Mouse (Mus musculus) left cerebral cortex, adult 18-20 months (tissue): Measurements from ENCODE around the gene Cgref1. TPM values are rescaled to one million over a fixed set of nuclear protein-coding genes. Genes with fewer than 3 reads are reported as not detected.

ENCODE experiments used
- DNase-seq, 2 experiments: peaks; one replicate each; pipeline ENCODE4 v3.0.0; 2021 to 2022; ENCODE audit warnings: low spot score in 2 of 2, mixed read lengths in 1 of 2
- total RNA-seq, 2 experiments: library from RNA; stranded (reverse); gene quantifications; 2 replicates each; pipeline ENCODE4 v1.2.3; 2021

Cgref1 gene
- total RNA-seq, 2 experiments from 2014 or later, result 26.1 to 28.6 TPM

GRCm38 (mm10) chr5:30918691-30919090, 26.7 kb downstream of the Cgref1 start:
- DNase-seq, result no peak

- no peak for DNase-seq
These were observed 27.3 kb downstream of the Cgref1 start for GRCm38 (mm10) chr5:30917891-30918670.

- no peak for DNase-seq
These were observed 28.0 kb downstream of the Cgref1 start for GRCm38 (mm10) chr5:30917348-30917747.

GRCm38 (mm10) chr5:30916841-30917240, 28.6 kb downstream of the Cgref1 start:
- no peak for DNase-seq

- DNase-seq, result peak; percentile 80 to 90
These were observed 29.4 kb downstream of the Cgref1 start for GRCm38 (mm10) chr5:30915974-30916433.

- DNase-seq, result no peak
These were observed 29.9 kb downstream of the Cgref1 start for GRCm38 (mm10) chr5:30915456-30915855.

GRCm38 (mm10) chr5:30914849-30915248, 30.5 kb downstream of the Cgref1 start:
- no peak for DNase-seq

GRCm38 (mm10) chr5:30914101-30914635, 31.2 kb downstream of the Cgref1 start:
- DNase-seq, result no peak

- DNase-seq, result no peak
These were observed 32.1 kb downstream of the Cgref1 start, which contains the start of gene Emilin1 for GRCm38 (mm10) chr5:30913060-30913841. Gene Emilin1 (plus strand): TSS chr5:30913402.

- DNase-seq, result no peak
These were observed 33.2 kb downstream of the Cgref1 start for GRCm38 (mm10) chr5:30912156-30912555.

- DNase-seq, result no peak
These were observed 34.9 kb downstream of the Cgref1 start for GRCm38 (mm10) chr5:30910481-30910880.

GRCm38 (mm10) chr5:30909863-30910262, 35.5 kb downstream of the Cgref1 start:
- no peak for DNase-seq

- DNase-seq, result no peak
These were observed 36.1 kb downstream of the Cgref1 start for GRCm38 (mm10) chr5:30909300-30909659.

GRCm38 (mm10) chr5:30908426-30909299, 36.7 kb downstream of the Cgref1 start:
- DNase-seq, result no peak

GRCm38 (mm10) chr5:30907413-30908059, 37.9 kb downstream of the Cgref1 start, which contains the start of gene Ost4:
Gene Ost4 (minus strand): TSS chr5:30907788.
- DNase-seq, result peak; percentile 95 to 98

GRCm38 (mm10) chr5:30901860-30902259, 43.5 kb downstream of the Cgref1 start:
- no peak for DNase-seq

GRCm38 (mm10) chr5:30890375-30890774, 55.0 kb downstream of the Cgref1 start:
- no peak for DNase-seq

- peak in 1 of 2 experiments; percentile 34 for DNase-seq
These were observed 56.2 kb downstream of the Cgref1 start for GRCm38 (mm10) chr5:30889088-30889754.

GRCm38 (mm10) chr5:30888337-30889087, 56.9 kb downstream of the Cgref1 start, which contains the start of gene Agbl5:
Gene Agbl5 (plus strand): TSS chr5:30888694.
- peak; percentile 91 for DNase-seq
